Mouse (Mus musculus) CH12.LX (cell line): Measurements from ENCODE around the gene Abhd4.

Experiments used
- CTCF ChIP-seq, 2 experiments: IDR thresholded peaks in 1 of 2; conservative IDR thresholded peaks in 1 of 2; 2 replicates each; pipeline ENCODE4 v1.5.1; 2011 to 2012; ENCODE audit warnings: low read depth in 2 of 2, low read length in 2 of 2, improper control_type of control experiment in 1 of 2, inconsistent platforms in 1 of 2, mild to moderate bottlenecking in 1 of 2, moderate library complexity in 1 of 2
- ELF1 ChIP-seq: IDR thresholded peaks from 2 replicates; pipeline ENCODE4 v1.6.1; 2014; ENCODE audit warnings: low read depth, mild to moderate bottlenecking, inconsistent platforms, low read length, improper control_type of control experiment
- EP300 ChIP-seq: IDR thresholded peaks from 2 replicates; pipeline ENCODE4 v1.6.1; 2011; ENCODE audit warnings: low read length, improper control_type of control experiment
- GABPA ChIP-seq: IDR thresholded peaks from 2 replicates; pipeline ENCODE4 v1.6.1; 2012; ENCODE audit warnings: low read depth, low read length, improper control_type of control experiment, inconsistent platforms; ENCODE audit not compliant: insufficient replicate concordance
- IRF4 ChIP-seq: IDR thresholded peaks from 2 replicates; pipeline ENCODE4 v1.6.1; 2014; ENCODE audit warnings: low read depth, mild to moderate bottlenecking, inconsistent platforms, low read length, improper control_type of control experiment
- MAX ChIP-seq: IDR thresholded peaks from 2 replicates; pipeline ENCODE4 v1.6.1; 2011; ENCODE audit warnings: low read length, improper control_type of control experiment
- UBTF ChIP-seq: IDR thresholded peaks from 2 replicates; pipeline ENCODE4 v1.6.1; 2012; ENCODE audit warnings: low read depth, mild to moderate bottlenecking, inconsistent platforms, low read length, improper control_type of control experiment, moderate library complexity
- USF1 ChIP-seq: IDR thresholded peaks from 2 replicates; pipeline ENCODE4 v1.6.1; 2014; ENCODE audit warnings: low read depth, mild to moderate bottlenecking, inconsistent platforms, low read length, improper control_type of control experiment

DNA sequence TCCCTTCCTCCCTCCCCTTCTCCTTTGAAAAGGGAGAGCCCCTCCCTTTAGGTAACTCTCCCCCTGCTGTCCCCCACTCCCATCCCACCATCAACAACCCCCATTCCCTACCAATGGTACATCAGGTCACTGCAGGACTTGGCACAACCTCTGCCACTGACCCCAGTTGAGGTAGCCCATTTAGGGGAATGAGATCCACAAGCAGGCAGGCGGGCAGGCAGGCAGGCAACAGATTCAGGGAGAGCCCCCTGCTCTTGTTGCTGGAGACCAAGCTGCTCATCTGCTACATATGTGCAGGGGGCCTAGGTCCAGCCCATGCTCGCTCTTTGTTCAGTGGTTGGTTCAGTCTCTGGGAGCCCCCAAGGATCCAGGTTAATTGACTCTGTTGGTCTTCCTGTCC, 22.5 kb downstream of the Abhd4 start:
- TF ChIP-seq EP300, result no peak
- no peak for TF ChIP-seq CTCF (conservative IDR thresholded peaks at IDR 0.05 in 1 of 2, IDR thresholded peaks at IDR 0.05 in 1 of 2; ENCODE audit: low read depth in 2 of 2, low read length in 2 of 2)
- TF ChIP-seq USF1, result no peak
- no peak for TF ChIP-seq ELF1
- no peak for TF ChIP-seq UBTF
- no peak for TF ChIP-seq MAX
- TF ChIP-seq IRF4, result no peak
- TF ChIP-seq GABPA, result no peak
